Mouse (Mus musculus): ENCODE results near the gene Mgat3. TPM values are rescaled to one million over a fixed set of nuclear protein-coding genes. Genes with fewer than 3 reads are reported as not detected.

Gene Mgat3
- total RNA-seq, 2 experiments from 2014 or later, result not detected

- ATAC-seq (replicated peaks; ENCODE audit: poor library complexity, severe bottlenecking), result no peak
These were observed 468 bp downstream of the Mgat3 start for GRCm38 (mm10) chr15:80173781-80174597.

- ATAC-seq (replicated peaks; ENCODE audit: poor library complexity, severe bottlenecking), result no peak
These were observed 1.0 kb downstream of the Mgat3 start for GRCm38 (mm10) chr15:80174598-80174875.

GRCm38 (mm10) chr15:80175316-80175715, 1.8 kb downstream of the Mgat3 start:
- ATAC-seq (replicated peaks; ENCODE audit: poor library complexity, severe bottlenecking), result no peak

- no peak for ATAC-seq (replicated peaks; ENCODE audit: poor library complexity, severe bottlenecking)
These were observed 2.2 kb downstream of the Mgat3 start for GRCm38 (mm10) chr15:80175756-80176155.

- no peak for ATAC-seq (replicated peaks; ENCODE audit: poor library complexity, severe bottlenecking)
These were observed 8.0 kb downstream of the Mgat3 start for GRCm38 (mm10) chr15:80181561-80181960.

- no peak for ATAC-seq (replicated peaks; ENCODE audit: poor library complexity, severe bottlenecking)
These were observed 8.7 kb downstream of the Mgat3 start for GRCm38 (mm10) chr15:80182072-80182700.

- no peak for ATAC-seq (replicated peaks; ENCODE audit: poor library complexity, severe bottlenecking)
These were observed 15.4 kb downstream of the Mgat3 start for GRCm38 (mm10) chr15:80188927-80189326.

GRCm38 (mm10) chr15:80190075-80190474, 16.6 kb downstream of the Mgat3 start:
- ATAC-seq (replicated peaks; ENCODE audit: poor library complexity, severe bottlenecking), result no peak

- ATAC-seq (replicated peaks; ENCODE audit: poor library complexity, severe bottlenecking), result no peak
These were observed 18.2 kb downstream of the Mgat3 start for GRCm38 (mm10) chr15:80191585-80192245.

- ATAC-seq (replicated peaks; ENCODE audit: poor library complexity, severe bottlenecking), result no peak
These were observed 18.7 kb downstream of the Mgat3 start for GRCm38 (mm10) chr15:80192246-80192585.

GRCm38 (mm10) chr15:80192847-80193246, 19.3 kb downstream of the Mgat3 start:
- ATAC-seq (replicated peaks; ENCODE audit: poor library complexity, severe bottlenecking), result no peak

GRCm38 (mm10) chr15:80199556-80199955, 26.0 kb downstream of the Mgat3 start:
- no peak for ATAC-seq (replicated peaks; ENCODE audit: poor library complexity, severe bottlenecking)

GRCm38 (mm10) chr15:80202111-80202775, 28.7 kb downstream of the Mgat3 start:
- no peak for ATAC-seq (replicated peaks; ENCODE audit: poor library complexity, severe bottlenecking)

- ATAC-seq (replicated peaks; ENCODE audit: poor library complexity, severe bottlenecking), result peak; percentile 50; the same call in 1 of the 2 replicates
These were observed 29.9 kb downstream of the Mgat3 start for GRCm38 (mm10) chr15:80203406-80203805.

GRCm38 (mm10) chr15:80206057-80206565, 32.6 kb downstream of the Mgat3 start:
- ATAC-seq (replicated peaks; ENCODE audit: poor library complexity, severe bottlenecking), result no peak

GRCm38 (mm10) chr15:80208446-80208845, 34.9 kb downstream of the Mgat3 start:
- no peak for ATAC-seq (replicated peaks; ENCODE audit: poor library complexity, severe bottlenecking)

- no peak for ATAC-seq (replicated peaks; ENCODE audit: poor library complexity, severe bottlenecking)
These were observed 40.2 kb downstream of the Mgat3 start for GRCm38 (mm10) chr15:80213688-80214087.

- no peak for ATAC-seq (replicated peaks; ENCODE audit: poor library complexity, severe bottlenecking)
These were observed 42.4 kb downstream of the Mgat3 start for GRCm38 (mm10) chr15:80215716-80216479.

- ATAC-seq (replicated peaks; ENCODE audit: poor library complexity, severe bottlenecking), result 0 out of 2 replicates have a peak, but pooled peaks have one; percentile 17
These were observed 42.9 kb downstream of the Mgat3 start for GRCm38 (mm10) chr15:80216480-80216820.

- no peak for ATAC-seq (replicated peaks; ENCODE audit: poor library complexity, severe bottlenecking)
These were observed 44.0 kb downstream of the Mgat3 start for GRCm38 (mm10) chr15:80217476-80217875.
